Mouse (Mus musculus): ENCODE results near the gene Ly6g6c. TPM values are rescaled to one million over a fixed set of nuclear protein-coding genes. Genes with fewer than 3 reads are reported as not detected.

The Ly6g6c gene
- polyA plus RNA-seq, 1 experiment from 2014 or later, result 181 TPM

GRCm38 (mm10) chr17:35049561-35050016, 15.6 kb upstream of the Ly6g6c start, which contains the start of gene Clic1:
TSS of gene Clic1 (plus strand) at chr17:35049966.
- Histone ChIP-seq H3K36me3 (peaks cover 24% of the 10 kb centered on the region), H3K9ac (peak within 1 kb of the TSS; percentile 70), H3K27me3 (no peaks in the 10 kb centered on the region), H3K4me2 (peak within 1 kb of the TSS; percentile 70), H3K4me1 (peaks cover 57% of the 10 kb centered on the region), H3K27ac (peak within 1 kb of the TSS; percentile 99), H3K9me3 (no peaks in the 10 kb centered on the region), H3K4me3 (peak within 1 kb of the TSS; percentile 66)
- 0 out of 2 replicates have a peak, but pooled peaks have one; percentile 12 for ATAC-seq (ENCODE audit: insufficient number of reproducible peaks, low FRiP score, low TSS enrichment, low read depth)
- whole genome bisulfite sequencing, result 1% methylated on average over 11 of the region's 11 CpGs

GRCm38 (mm10) chr17:35050126-35050750, 14.9 kb upstream of the Ly6g6c start:
- Histone ChIP-seq H3K4me1 (peaks cover 57% of the 10 kb centered on the region), H3K4me2 (peak overlapping the region; percentile 70), H3K9ac (peak overlapping the region; percentile 70), H3K27me3 (no peaks in the 10 kb centered on the region), H3K9me3 (no peaks in the 10 kb centered on the region), H3K36me3 (peaks cover 29% of the 10 kb centered on the region), H3K4me3 (peak overlapping the region; percentile 66), H3K27ac (peak overlapping the region; percentile 99)
- peak; percentile 15; the same call in 1 of the 2 replicates for ATAC-seq (ENCODE audit: insufficient number of reproducible peaks, low FRiP score, low TSS enrichment, low read depth)
- 1% methylated on average over 27 of the region's 27 CpGs for WGBS

GRCm38 (mm10) chr17:35051156-35052086, 13.8 kb upstream of the Ly6g6c start:
- Histone ChIP-seq H3K27me3 (no peaks in the 10 kb centered on the region), H3K4me1 (peaks cover 47% of the 10 kb centered on the region), H3K36me3 (peaks cover 41% of the 10 kb centered on the region), H3K4me2 (peak overlapping the region; percentile 70), H3K9me3 (no peaks in the 10 kb centered on the region), H3K27ac (peak overlapping the region; percentile 99), H3K9ac (peak overlapping the region; percentile 65), H3K4me3 (peak overlapping the region; percentile 66)
- peak; percentile 45; the same call in 1 of the 2 replicates for ATAC-seq (ENCODE audit: insufficient number of reproducible peaks, low FRiP score, low TSS enrichment, low read depth)
- WGBS, result 1% methylated on average over 21 of the region's 21 CpGs

GRCm38 (mm10) chr17:35052271-35052798, 12.9 kb upstream of the Ly6g6c start:
- H3K36me3 ChIP-seq, result peaks cover 46% of the 10 kb centered on the region

GRCm38 (mm10) chr17:35055691-35056495, 9.3 kb upstream of the Ly6g6c start:
- no peak overlapping the region for H3K4me2 ChIP-seq
- H3K4me1 ChIP-seq, result peaks cover 35% of the 10 kb centered on the region
- ATAC-seq (ENCODE audit: insufficient number of reproducible peaks, low FRiP score, low TSS enrichment, low read depth), result no peak
- no peaks in the 10 kb centered on the region for H3K27me3 ChIP-seq
- no peak overlapping the region for H3K9ac ChIP-seq
- no peak overlapping the region for H3K27ac ChIP-seq
- H3K4me3 ChIP-seq, result no peak overlapping the region
- no peaks in the 10 kb centered on the region for H3K9me3 ChIP-seq
- peaks cover 61% of the 10 kb centered on the region for H3K36me3 ChIP-seq
- 88% methylated on average over 7 of the region's 7 CpGs for WGBS

More at GRCm38 (mm10) chr17:35052271-35052798, 12.9 kb upstream of the Ly6g6c start:
- Histone ChIP-seq H3K4me3 (peak overlapping the region; percentile 66), H3K27ac (peak overlapping the region; percentile 99), H3K9me3 (no peaks in the 10 kb centered on the region), H3K9ac (peak overlapping the region; percentile 65), H3K27me3 (no peaks in the 10 kb centered on the region), H3K4me1 (peaks cover 39% of the 10 kb centered on the region), H3K4me2 (peak overlapping the region; percentile 70)
- ATAC-seq (ENCODE audit: insufficient number of reproducible peaks, low FRiP score, low TSS enrichment, low read depth), result no peak
- WGBS, result 82% methylated on average over 12 of the region's 12 CpGs

GRCm38 (mm10) chr17:35057090-35057489, 8.1 kb upstream of the Ly6g6c start:
- 90% methylated on average over 3 of the region's 3 CpGs for WGBS

GRCm38 (mm10) chr17:35058316-35058715, 6.9 kb upstream of the Ly6g6c start:
- no peaks in the 10 kb centered on the region for H3K9me3 ChIP-seq
- H3K4me3 ChIP-seq, result peak overlapping the region; percentile 68
- no peak overlapping the region for H3K4me2 ChIP-seq
- peaks cover 66% of the 10 kb centered on the region for H3K36me3 ChIP-seq
- H3K4me1 ChIP-seq, result peaks cover 28% of the 10 kb centered on the region
- ATAC-seq (ENCODE audit: insufficient number of reproducible peaks, low FRiP score, low TSS enrichment, low read depth), result no peak
- H3K9ac ChIP-seq, result no peak overlapping the region
- WGBS, result 59% methylated on average over 9 of the region's 9 CpGs
- peak overlapping the region; percentile 95 for H3K27ac ChIP-seq
- no peaks in the 10 kb centered on the region for H3K27me3 ChIP-seq

More at GRCm38 (mm10) chr17:35057090-35057489, 8.1 kb upstream of the Ly6g6c start:
- peaks cover 38% of the 10 kb centered on the region for H3K4me1 ChIP-seq
- H3K36me3 ChIP-seq, result peaks cover 70% of the 10 kb centered on the region
- no peak overlapping the region for H3K4me3 ChIP-seq
- H3K4me2 ChIP-seq, result no peak overlapping the region
- ATAC-seq (ENCODE audit: insufficient number of reproducible peaks, low FRiP score, low TSS enrichment, low read depth), result no peak
- H3K27ac ChIP-seq, result no peak overlapping the region
- no peaks in the 10 kb centered on the region for H3K9me3 ChIP-seq
- no peaks in the 10 kb centered on the region for H3K27me3 ChIP-seq
- no peak overlapping the region for H3K9ac ChIP-seq

- H3K9ac ChIP-seq, result peak within 1 kb of the TSS; percentile 70
- H3K27me3 ChIP-seq, result peaks cover 5% of the 10 kb centered on the region; the same call in 1 of the 2 replicates
- peaks cover 28% of the 10 kb centered on the region for H3K4me1 ChIP-seq
- peaks cover 57% of the 10 kb centered on the region for H3K36me3 ChIP-seq
- H3K4me2 ChIP-seq, result peak within 1 kb of the TSS; percentile 84
- peak within 1 kb of the TSS; percentile 68 for H3K4me3 ChIP-seq
- WGBS, result under 1% methylated on average over 57 of the region's 57 CpGs
- peak within 1 kb of the TSS; percentile 95 for H3K27ac ChIP-seq
- no peaks in the 10 kb centered on the region for H3K9me3 ChIP-seq
- peak; percentile 89 for ATAC-seq (ENCODE audit: insufficient number of reproducible peaks, low FRiP score, low TSS enrichment, low read depth)
Measured at GRCm38 (mm10) chr17:35058911-35059892, 6.0 kb upstream of the Ly6g6c start, which contains the start of gene Ddah2. TSS of gene Ddah2 (plus strand) at chr17:35059035.

- ATAC-seq (ENCODE audit: insufficient number of reproducible peaks, low FRiP score, low TSS enrichment, low read depth), result no peak
- Histone ChIP-seq H3K4me3 (peak overlapping the region; percentile 68), H3K27me3 (peaks cover 12% of the 10 kb centered on the region), H3K36me3 (peaks cover 52% of the 10 kb centered on the region), H3K27ac (peak overlapping the region; percentile 95), H3K4me1 (peaks cover 36% of the 10 kb centered on the region), H3K4me2 (peak overlapping the region; percentile 84), H3K9me3 (no peaks in the 10 kb centered on the region), H3K9ac (peak overlapping the region; percentile 70)
- 20% methylated on average over 14 of the region's 14 CpGs for WGBS
Measured at GRCm38 (mm10) chr17:35060071-35060470, 5.1 kb upstream of the Ly6g6c start.

GRCm38 (mm10) chr17:35060737-35061297, 4.4 kb upstream of the Ly6g6c start:
- peaks cover 44% of the 10 kb centered on the region for H3K36me3 ChIP-seq
- peak overlapping the region; percentile 70; the same call in 1 of the 2 replicates for H3K9ac ChIP-seq
- peak overlapping the region; percentile 84 for H3K4me2 ChIP-seq
- peaks cover 43% of the 10 kb centered on the region for H3K4me1 ChIP-seq
- 62% methylated on average over 22 of the region's 22 CpGs for WGBS
- H3K27ac ChIP-seq, result peak overlapping the region; percentile 95; the same call in 1 of the 2 replicates
- H3K27me3 ChIP-seq, result peaks cover 20% of the 10 kb centered on the region
- H3K4me3 ChIP-seq, result peak overlapping the region; percentile 68
- no peaks in the 10 kb centered on the region for H3K9me3 ChIP-seq
- ATAC-seq (ENCODE audit: insufficient number of reproducible peaks, low FRiP score, low TSS enrichment, low read depth), result no peak
